ENCODE assay signal across 8 mouse cellular contexts in genomic region chr8:124231485-124232279, GRCm38 (mm10). TPM values are rescaled to one million over a fixed set of nuclear protein-coding genes. Genes with fewer than 3 reads are reported as not detected.
DNase-seq lines count a peak whose midpoint lies in the region; ATAC-seq lines count a peak whose summit lies in the region.

No protein-coding gene starts in this region.

- H3K36me3 ChIP-seq in embryonic facial prominence, embryonic 13.5 days, result no peaks in the 10 kb centered on the region
- H3K36me3 ChIP-seq in heart, embryonic 12.5 days, result no peaks in the 10 kb centered on the region
- H3K36me3 ChIP-seq in stomach, embryonic 14.5 days (ENCODE audit: control insufficient read depth, insufficient read depth, low read length), result no peaks in the 10 kb centered on the region

- peak overlapping the region; percentile 97 for H3K4me2 ChIP-seq in embryonic facial prominence, embryonic 13.5 days
- H3K4me2 ChIP-seq in heart, embryonic 12.5 days, result peak overlapping the region; percentile 85
- H3K4me2 ChIP-seq in stomach, embryonic 14.5 days (replicated peaks; ENCODE audit: low read depth, low read length), result peak overlapping the region; percentile 95

- intact Hi-C loops in left cerebral cortex, postnatal 14 days (cut with DNase I), result loop anchor here (5.0 kb wide), 5 partner anchors 46 to 179 kb away; no protein-coding TSS in a partner anchor

- peak; percentile 77 for ATAC-seq in embryonic facial prominence, embryonic 13.5 days (ENCODE audit: insufficient number of reproducible peaks, insufficient read depth, low FRiP score, low TSS enrichment, low read depth)
- ATAC-seq in heart, embryonic 12.5 days (ENCODE audit: insufficient number of reproducible peaks, low FRiP score), result peak; percentile 83
- ATAC-seq in megakaryocyte-erythroid progenitor cell, adult 5-6 weeks (replicated peaks; ENCODE audit: low FRiP score, low TSS enrichment, poor library complexity, severe bottlenecking), result peak; percentile 48
- peak; percentile 72 for ATAC-seq in stomach, embryonic 14.5 days (ENCODE audit: insufficient number of reproducible peaks, insufficient read depth, low FRiP score, low read depth)

- DNase-seq in left cerebral cortex, adult 8-10 months (ENCODE audit: low spot score in 2 of 2), result peak; percentile 34 to 60
- DNase-seq in left cerebral cortex, postnatal 14 days (ENCODE audit: low spot score in 2 of 2), result no peak
- DNase-seq in adrenal gland, adult 18-20 months (ENCODE audit: low spot score in 2 of 2), result peak; percentile 55 to 71
- peak; percentile 31 to 72 for DNase-seq in layer of hippocampus, postnatal 10 days (ENCODE audit: low spot score in 2 of 2)

- no peak overlapping the region; the same call in 1 of the 2 replicates for H3K27ac ChIP-seq in embryonic facial prominence, embryonic 13.5 days
- H3K27ac ChIP-seq in heart, embryonic 12.5 days (ENCODE audit: poor library complexity, severe bottlenecking), result peak overlapping the region; percentile 55; the same call in 1 of the 2 replicates
- H3K27ac ChIP-seq in stomach, embryonic 14.5 days (ENCODE audit: low read length), result peak overlapping the region; percentile 75

- H3K27me3 ChIP-seq in embryonic facial prominence, embryonic 13.5 days, result no peaks in the 10 kb centered on the region
- H3K27me3 ChIP-seq in heart, embryonic 12.5 days (replicated peaks), result no peaks in the 10 kb centered on the region
- H3K27me3 ChIP-seq in stomach, embryonic 14.5 days (ENCODE audit: control insufficient read depth, insufficient read depth, low read length), result no peaks in the 10 kb centered on the region

- H3K4me1 ChIP-seq in embryonic facial prominence, embryonic 13.5 days, result peaks cover 28% of the 10 kb centered on the region
- peaks cover 43% of the 10 kb centered on the region for H3K4me1 ChIP-seq in heart, embryonic 12.5 days (replicated peaks)
- H3K4me1 ChIP-seq in stomach, embryonic 14.5 days (ENCODE audit: control insufficient read depth, insufficient read depth, low read length), result peaks cover 15% of the 10 kb centered on the region; the same call in 1 of the 2 replicates

- no peaks in the 10 kb centered on the region for H3K9me3 ChIP-seq in embryonic facial prominence, embryonic 13.5 days
- H3K9me3 ChIP-seq in heart, embryonic 12.5 days (replicated peaks), result no peaks in the 10 kb centered on the region
- H3K9me3 ChIP-seq in stomach, embryonic 14.5 days (ENCODE audit: control insufficient read depth, low read depth, low read length), result no peaks in the 10 kb centered on the region

- under 1% methylated on average over 71 of the region's 83 CpGs for WGBS in embryonic facial prominence, embryonic 13.5 days
- 2% methylated on average over 83 of the region's 83 CpGs for WGBS in heart, embryonic 12.5 days
- under 1% methylated on average over 79 of the region's 83 CpGs for WGBS in stomach, embryonic 14.5 days

- H3K4me3 ChIP-seq in embryonic facial prominence, embryonic 13.5 days, result peak overlapping the region; percentile 89
- H3K4me3 ChIP-seq in heart, embryonic 12.5 days, result peak overlapping the region; percentile 88
- H3K4me3 ChIP-seq in stomach, embryonic 14.5 days (ENCODE audit: low read depth, low read length), result peak overlapping the region; percentile 94

- peak overlapping the region; percentile 92 for H3K9ac ChIP-seq in embryonic facial prominence, embryonic 13.5 days
- peak overlapping the region; percentile 93 for H3K9ac ChIP-seq in heart, embryonic 12.5 days
- H3K9ac ChIP-seq in stomach, embryonic 14.5 days (replicated peaks; ENCODE audit: low read depth, low read length), result peak overlapping the region; percentile 89

RNA-seq across cellular contexts. Expression of gene Galnt2, which starts 0.5 kb away (rescaled TPM):
- total RNA-seq in left cerebral cortex, adult 8-10 months (2022), result 10 to 100 TPM; 34.5 to 49.5 (median 39.8) TPM
- total RNA-seq in left cerebral cortex, postnatal 14 days (2021), result 10 to 100 TPM; 67.2 to 70.3 TPM
- total RNA-seq in adrenal gland, adult 18-20 months (2021), result 10 to 100 TPM; 54.3 to 63.6 TPM
- polyA plus RNA-seq in embryonic facial prominence, embryonic 13.5 days (2015; fragmentation: Nextera tagmentation; extraction: Ambion mirVana), result 42.0 and 46.2 TPM in 2 replicates
- 77.9 and 80.9 TPM in 2 replicates for polyA plus RNA-seq in heart, embryonic 12.5 days (2016; fragmentation: Nextera tagmentation; extraction: Ambion mirVana)
- total RNA-seq in layer of hippocampus, postnatal 10 days (2021), result 10 to 100 TPM; 66.7 to 67.9 TPM
- total RNA-seq in megakaryocyte-erythroid progenitor cell, adult 5-6 weeks (2014; fragmentation: Nextera tagmentation), result 9.5 and 12.4 TPM in 2 replicates
- 1.9 and 6.8 TPM in 2 replicates for total RNA-seq in megakaryocyte-erythroid progenitor cell, adult 5-6 weeks (2017)
- 57.6 and 74.3 TPM in 2 replicates for polyA plus RNA-seq in stomach, embryonic 14.5 days (2014; fragmentation: Nextera tagmentation; extraction: Ambion mirVana)

Comparison
In these comparisons a context has a peak if more than half of its experiments do, and no peak if none do; other contexts are left out.
1. DNase-seq: peak in left cerebral cortex, adult 8-10 months (2 of 2), adrenal gland, adult 18-20 months (2 of 2) and layer of hippocampus, postnatal 10 days (2 of 2); none in left cerebral cortex, postnatal 14 days (0 of 2).
2. Peak in every context shown above with its lines, with median percentiles within 50 percentile points of each other: ATAC-seq, H3K4me2 ChIP-seq, H3K4me3 ChIP-seq and H3K9ac ChIP-seq.